ENCODE assay signal across 10 mouse cellular contexts in genomic region chr15:94254091-94254860, GRCm38 (mm10).
DNase-seq lines count a peak whose midpoint lies in the region; ATAC-seq and TF ChIP-seq lines count a peak whose summit lies in the region.
"Had no signal": no experiment of that assay in that cellular context is flagged by ENCODE, and none has a peak within 500 bp of the region (broad histone marks: within the 10 kb centered on the region; RNA-seq: fewer than 3 reads in every experiment).

No protein-coding gene starts in this region.

- peak; percentile 35 for TF ChIP-seq CTCF in left cerebral cortex, adult 2 months (IDR thresholded peaks at IDR 0.05)
- TF ChIP-seq CTCF in cortical plate, adult 2 months (IDR thresholded peaks at IDR 0.05; ENCODE audit: extremely low read depth, insufficient read depth, low read length), result 0 out of 2 replicates have a peak, but pooled peaks have one; percentile 12
- no peak; the same call in 1 of the 2 replicates for TF ChIP-seq CTCF in gastrocnemius, adult 2 months (IDR thresholded peaks at IDR 0.05)

- no peak overlapping the region for H3K9ac ChIP-seq in midbrain, embryonic 16.5 days (ENCODE audit: low read depth, low read length)
- H3K9ac ChIP-seq: liver, embryonic 13.5 days had no signal

- whole genome bisulfite sequencing in midbrain, embryonic 16.5 days, result 72% methylated on average over 14 of the region's 14 CpGs

- peaks cover 1% of the 10 kb centered on the region; the same call in 1 of the 2 replicates for H3K4me1 ChIP-seq in cortical plate, adult 2 months (ENCODE audit: control insufficient read depth, insufficient read depth, low read length)
- peaks cover 3% of the 10 kb centered on the region for H3K4me1 ChIP-seq in midbrain, embryonic 16.5 days (ENCODE audit: control insufficient read depth, insufficient read depth, low read length)
- H3K4me1 ChIP-seq: liver, embryonic 13.5 days had no signal

- DNase-seq in CD4-positive, CD25-positive, alpha-beta regulatory T cell, adult 2 months (ENCODE audit: low read depth, low spot score), result peak; percentile 33
- DNase-seq in left cerebral cortex, adult 2 months (ENCODE audit: extremely low spot score in 1 of 2, low spot score in 2 of 2), result no peak
- no peak for DNase-seq in left cerebral cortex, postnatal 25 days (ENCODE audit: low spot score in 2 of 2)
- DNase-seq in gastrocnemius, adult 2 months, result no peak
- DNase-seq: liver, embryonic 13.5 days; spleen, adult 18-20 months had no signal

- ATAC-seq in CD4-positive, CD25-positive, alpha-beta regulatory T cell, adult 4 months, result no peak
- peak; percentile 66 for ATAC-seq in midbrain, embryonic 16.5 days
- ATAC-seq in inflammation-experienced regulatory T-cells, adult 6 months, result no peak

- no peaks in the 10 kb centered on the region for H3K36me3 ChIP-seq in midbrain, embryonic 16.5 days (ENCODE audit: control insufficient read depth, insufficient read depth, low read length)
- H3K36me3 ChIP-seq: liver, embryonic 13.5 days had no signal

- H3K9me3 ChIP-seq in midbrain, embryonic 16.5 days (replicated peaks; ENCODE audit: control insufficient read depth, low read length, poor library complexity, severe bottlenecking), result no peaks in the 10 kb centered on the region
- H3K9me3 ChIP-seq: liver, embryonic 13.5 days had no signal

- H3K4me2 ChIP-seq in midbrain, embryonic 16.5 days (ENCODE audit: low read length), result no peak overlapping the region
- H3K4me2 ChIP-seq: liver, embryonic 13.5 days had no signal

- H3K4me3 ChIP-seq in left cerebral cortex, adult 2 months, result no peak overlapping the region
- no peak overlapping the region for H3K4me3 ChIP-seq in cortical plate, adult 2 months (ENCODE audit: insufficient read depth, low read length)
- H3K4me3 ChIP-seq in midbrain, embryonic 16.5 days (ENCODE audit: low read depth, low read length), result no peak overlapping the region
- H3K4me3 ChIP-seq in gastrocnemius, adult 2 months, result no peak overlapping the region
- H3K4me3 ChIP-seq: liver, embryonic 13.5 days had no signal

- intact Hi-C loops in left cerebral cortex, adult 2 months (cut with DNase I), result loop anchor here (5.0 kb wide), 2 partner anchors 422 to 657 kb away; partner anchors contain the start of gene Prickle1
- intact Hi-C loops in left cerebral cortex, postnatal 25 days (cut with DNase I), result loop anchor here (5.0 kb wide), 1 partner anchor 657 kb away; the partner anchor contains the start of gene Prickle1
- intact Hi-C loops in gastrocnemius, adult 2 months (cut with DNase I), result no loop called here

- no peak for TF ChIP-seq POLR2A in cortical plate, adult 2 months (IDR thresholded peaks at IDR 0.05; ENCODE audit: extremely low read depth, insufficient read depth, low read length)

- peak overlapping the region; percentile 12; the same call in 1 of the 2 replicates for H3K27ac ChIP-seq in left cerebral cortex, adult 2 months
- H3K27ac ChIP-seq in cortical plate, adult 2 months (ENCODE audit: insufficient read depth, low read length), result no peak overlapping the region
- H3K27ac ChIP-seq in midbrain, embryonic 16.5 days (ENCODE audit: low read length), result no peak overlapping the region
- H3K27ac ChIP-seq in gastrocnemius, adult 2 months, result no peak overlapping the region
- H3K27ac ChIP-seq: liver, embryonic 13.5 days had no signal

- no peaks in the 10 kb centered on the region for H3K27me3 ChIP-seq in midbrain, embryonic 16.5 days (ENCODE audit: control insufficient read depth, insufficient read depth, low read depth, low read length)
- H3K27me3 ChIP-seq: liver, embryonic 13.5 days had no signal
